Mouse (Mus musculus): ENCODE results near the gene Sgcb. TPM values are rescaled to one million over a fixed set of nuclear protein-coding genes. Genes with fewer than 3 reads are reported as not detected.
"Not testable (repeated sequence)": the region's sequence is repeated elsewhere in the genome, so short reads cannot be mapped to it uniquely, and the experiment has no call there.

Gene Sgcb
- total RNA-seq, 2 experiments from 2014 or later = 58.1 to 61.4 TPM

- intact Hi-C loops (cut with DNase I) = no loop called here
- DNase-seq (ENCODE audit: low spot score in 2 of 2) = no peak
These were observed 60.5 kb downstream of the Sgcb start for GRCm38 (mm10) chr5:73587119-73587518.

GRCm38 (mm10) chr5:73586597-73586996 lies 61.0 kb downstream of the Sgcb start:
- no peak for DNase-seq (ENCODE audit: low spot score in 2 of 2)
- intact Hi-C loops (cut with DNase I) = no loop called here

- intact Hi-C loops (cut with DNase I) = no loop called here
- DNase-seq (ENCODE audit: low spot score in 2 of 2) = peak in 1 of 2 experiments; percentile 28
These were observed 62.1 kb downstream of the Sgcb start for GRCm38 (mm10) chr5:73585212-73586115.

- intact Hi-C loops (cut with DNase I); DNase-seq (ENCODE audit: low spot score in 2 of 2): not testable (repeated sequence)
These were observed 63.6 kb downstream of the Sgcb start for GRCm38 (mm10) chr5:73584011-73584410.

Other genes starting within 250 kb of the Sgcb start
- gene Cwh43, start 241.7 kb downstream of the Sgcb start, total RNA-seq (2021) = 1 to 10 TPM; 4.0 to 6.4 TPM
- 100 to 1,000 TPM; 120 to 125 TPM for gene Dcun1d4, start 166.8 kb downstream of the Sgcb start, total RNA-seq (2021)
- gene Lrrc66, start 15.3 kb downstream of the Sgcb start, total RNA-seq (2021) = under 1 TPM in 1 of 2 experiments, not detected in 1; 0.13 TPM
- under 1 TPM; 0.26 to 0.27 TPM for gene Spata18, start 3.6 kb upstream of the Sgcb start, total RNA-seq (2021)